Mouse (Mus musculus) NIH3T3 (cell line): ENCODE data around the gene Gpr68.

Source experiments
- DNase-seq: peaks from one replicate; pipeline ENCODE4 v3.0.0-alpha.2; 2012; ENCODE audit warnings: low read depth

Gpr68 gene

GRCm38 (mm10) chr12:100907598-100908297 is at the start of gene Gpr68:
Gene Gpr68, minus strand, starts transcription at chr12:100908198.
- DNase-seq = no peak

GRCm38 (mm10) chr12:100957257-100957656 is 49.3 kb upstream of the Gpr68 start:
- no peak for DNase-seq

DNA sequence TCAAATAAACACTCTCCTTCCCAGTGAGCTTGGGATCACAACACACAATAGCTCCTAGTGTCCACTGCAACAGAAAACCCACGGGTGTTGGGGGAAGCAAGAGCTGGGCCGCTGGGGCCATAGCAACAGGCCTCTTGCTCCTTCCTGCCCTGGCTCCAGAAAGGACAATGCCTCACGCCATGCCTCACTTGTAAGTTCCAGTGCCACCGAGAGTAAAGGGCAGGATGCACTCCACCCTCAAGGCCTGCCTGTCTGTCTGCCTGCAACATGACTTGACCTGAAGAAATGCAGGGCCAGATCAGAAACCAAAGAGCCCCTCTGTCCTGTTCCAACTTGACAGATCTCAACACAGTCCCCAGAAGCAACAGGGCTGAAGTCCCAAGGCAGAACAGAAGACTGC is 48.8 kb upstream of the Gpr68 start:
- DNase-seq = no peak

DNA sequence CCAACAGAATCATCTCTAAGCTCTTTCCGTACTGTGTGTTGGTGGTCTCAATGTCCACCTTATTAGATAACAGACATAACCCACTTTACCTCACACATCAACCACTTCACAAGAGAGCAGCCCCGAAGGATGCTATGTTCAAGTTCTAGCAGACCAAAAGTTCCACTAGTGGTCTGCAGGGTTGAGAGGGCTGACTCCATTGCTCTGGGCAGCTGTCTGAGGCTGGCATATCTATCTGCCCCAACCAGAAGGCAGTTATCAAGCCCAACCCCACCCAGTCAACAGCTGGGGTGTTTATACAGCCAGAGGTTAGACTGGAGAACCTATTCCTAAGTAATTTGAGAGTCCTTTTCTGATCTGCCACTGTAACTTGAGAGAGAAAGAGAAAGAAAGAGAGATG is 48.0 kb upstream of the Gpr68 start:
- DNase-seq = no peak

GRCm38 (mm10) chr12:100953926-100954325 is 45.9 kb upstream of the Gpr68 start:
- DNase-seq = no peak

DNA sequence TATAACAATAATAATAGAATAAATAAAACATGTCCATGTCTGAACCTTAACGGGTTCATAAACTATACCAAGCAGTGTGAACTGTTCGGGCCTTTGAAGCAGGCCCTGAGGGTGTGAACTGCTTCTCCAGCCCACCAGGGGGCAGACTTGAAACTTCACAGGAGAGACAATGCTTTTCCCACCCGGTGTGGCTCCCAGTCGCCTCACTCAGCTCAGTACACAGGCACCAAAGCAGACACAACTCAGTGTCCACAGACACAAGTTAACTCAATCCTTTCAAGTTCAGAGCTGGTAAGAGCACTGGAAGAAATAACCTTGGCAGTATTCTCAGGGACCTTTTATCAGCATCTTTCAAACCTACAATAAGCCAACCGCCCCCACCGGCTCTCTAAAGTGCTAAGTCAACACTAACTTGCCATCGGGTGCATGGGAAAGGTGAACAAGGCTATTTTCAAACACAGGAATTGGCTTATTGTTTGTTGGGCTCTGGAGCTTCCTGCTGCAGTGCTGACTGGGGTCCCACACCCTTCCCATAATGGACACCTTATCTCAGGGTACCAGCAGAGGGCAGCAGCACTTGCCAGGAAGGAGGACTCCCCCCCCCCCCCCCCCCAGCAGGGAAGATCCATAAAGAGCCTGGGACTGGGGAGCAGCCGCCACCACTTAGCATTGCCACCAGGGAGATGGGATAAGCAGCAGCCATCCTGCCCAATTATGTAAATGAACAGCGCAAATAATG is 44.4 kb upstream of the Gpr68 start:
- peak; percentile 81 for DNase-seq

DNA sequence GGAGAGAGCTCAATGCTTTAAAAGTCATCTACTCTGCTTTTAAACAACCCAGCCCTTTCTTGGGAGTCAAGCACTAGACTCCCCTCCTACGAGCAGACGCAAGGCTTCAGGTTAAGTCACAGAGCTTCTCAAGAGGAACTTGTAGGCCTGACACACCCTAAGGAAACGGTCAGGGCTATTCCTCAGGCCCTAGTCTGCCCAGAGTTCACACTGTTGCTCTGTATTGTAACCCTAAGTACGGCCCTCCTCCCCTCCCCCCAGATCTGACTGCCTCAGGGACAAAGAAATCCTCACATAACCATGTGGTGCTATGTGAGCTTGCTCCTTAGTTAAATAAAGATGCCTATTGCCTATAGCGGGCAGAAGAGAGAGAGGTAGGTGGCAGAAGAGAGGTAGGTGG is 41.1 kb upstream of the Gpr68 start:
- DNase-seq = no peak

- DNase-seq = no peak
Measured at GRCm38 (mm10) chr12:100948021-100948420, 40.0 kb upstream of the Gpr68 start.

DNA sequence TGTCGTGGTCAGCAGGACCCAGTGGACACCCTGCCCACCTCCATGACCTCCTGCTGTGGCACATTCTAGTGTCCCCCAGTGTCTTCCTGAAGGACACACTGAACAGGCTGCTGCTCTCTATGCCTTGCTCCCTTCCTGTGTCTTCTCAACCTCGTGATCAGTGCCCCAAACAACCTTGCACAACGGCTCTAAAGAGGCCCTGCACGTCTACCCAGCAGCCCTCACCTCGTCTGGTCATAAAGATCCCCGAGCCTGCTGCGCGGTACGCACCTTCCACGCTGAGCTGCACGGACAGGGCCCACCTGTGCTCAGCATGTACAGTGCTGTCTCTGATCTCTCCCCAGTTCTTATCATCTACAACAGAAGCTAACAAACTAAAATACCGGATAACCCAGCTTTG is 38.0 kb upstream of the Gpr68 start:
- no peak for DNase-seq

GRCm38 (mm10) chr12:100945501-100945900 is 37.5 kb upstream of the Gpr68 start:
- no peak for DNase-seq

- DNase-seq = no peak
Measured at GRCm38 (mm10) chr12:100944921-100945336, 36.9 kb upstream of the Gpr68 start.

GRCm38 (mm10) chr12:100943146-100943545 is 35.1 kb upstream of the Gpr68 start:
- DNase-seq = no peak

GRCm38 (mm10) chr12:100941361-100941760 is 33.4 kb upstream of the Gpr68 start:
- no peak for DNase-seq

GRCm38 (mm10) chr12:100937441-100938360 is 29.7 kb upstream of the Gpr68 start:
- DNase-seq = no peak

DNA sequence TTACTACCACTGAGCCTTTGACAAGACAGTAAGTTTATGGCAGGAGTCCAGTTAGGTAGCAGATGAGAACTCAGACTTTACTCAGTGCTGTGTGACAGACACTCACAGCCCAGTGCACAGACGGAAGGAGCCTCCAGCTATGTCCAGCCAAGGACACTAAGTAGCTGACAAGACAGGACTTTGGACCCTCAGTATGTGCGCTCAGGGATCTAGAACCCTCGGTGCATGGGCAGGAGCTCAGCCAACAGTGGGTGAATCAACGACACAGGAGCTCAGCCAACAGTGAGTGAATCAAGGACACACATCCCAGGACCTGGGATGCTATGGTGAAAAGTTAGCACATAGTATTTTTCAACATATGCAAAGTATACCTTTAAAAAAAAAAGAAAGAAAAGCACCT is 28.7 kb upstream of the Gpr68 start:
- no peak for DNase-seq

DNA sequence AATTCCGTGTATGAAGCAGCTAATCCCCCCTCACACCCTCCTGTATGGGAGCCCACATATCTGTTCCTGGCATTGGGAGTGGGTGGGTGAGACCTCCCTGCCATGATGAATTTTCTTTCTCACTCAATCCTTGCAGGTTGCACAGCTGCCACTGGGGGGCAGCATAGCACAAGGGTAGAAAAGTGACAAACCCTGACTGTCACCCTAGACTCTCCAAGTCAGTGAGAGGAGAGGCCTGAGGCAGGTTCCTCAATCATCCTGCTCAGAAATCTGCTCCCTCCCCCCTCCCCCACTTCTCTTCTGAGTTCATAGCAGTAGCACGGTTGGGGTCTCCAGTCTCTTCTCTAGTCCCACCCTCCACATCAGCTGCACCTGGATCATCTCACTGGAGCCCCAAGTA is 28.1 kb upstream of the Gpr68 start:
- DNase-seq = peak; percentile 86

GRCm38 (mm10) chr12:100934796-100935195 is 26.8 kb upstream of the Gpr68 start:
- DNase-seq = no peak

GRCm38 (mm10) chr12:100931653-100932052 is 23.7 kb upstream of the Gpr68 start:
- no peak for DNase-seq

- DNase-seq = no peak
Measured at GRCm38 (mm10) chr12:100928286-100928685, 20.3 kb upstream of the Gpr68 start.

- peak; percentile 89 for DNase-seq
Measured at GRCm38 (mm10) chr12:100925644-100926619, 17.9 kb upstream of the Gpr68 start.

DNA sequence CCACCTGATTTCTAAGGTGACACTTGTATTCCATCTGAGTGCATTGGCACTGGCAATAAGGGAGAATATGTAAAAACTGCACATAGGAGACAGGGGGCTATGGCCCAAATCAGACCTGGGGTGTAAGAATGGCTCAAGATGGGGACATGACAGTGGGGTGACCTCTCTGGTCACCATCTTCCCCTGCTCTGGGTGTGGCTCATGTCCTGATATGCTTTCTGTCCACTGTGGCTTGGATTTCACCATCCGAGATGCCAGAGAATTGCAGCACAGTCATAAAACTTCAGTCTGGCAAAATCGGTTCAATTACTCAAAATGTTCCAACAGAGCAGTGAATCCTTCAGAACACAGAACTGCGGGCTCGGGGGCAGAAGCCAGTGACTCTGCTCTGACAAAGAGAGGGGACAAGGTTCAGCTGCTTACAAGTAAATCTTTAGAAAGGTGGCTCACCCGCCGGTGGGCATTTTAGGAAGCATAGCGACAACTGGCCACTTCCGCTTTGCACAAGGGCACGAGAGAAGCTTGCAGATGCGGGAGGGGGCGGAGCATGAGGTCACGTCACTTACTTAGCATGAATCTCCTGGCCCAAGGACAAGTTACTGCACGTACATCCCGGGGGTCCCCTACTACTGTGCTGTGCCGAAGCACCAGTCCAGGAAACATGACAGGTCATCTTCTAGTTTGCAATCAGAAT is 16.8 kb upstream of the Gpr68 start:
- DNase-seq = no peak
